Mouse (Mus musculus): ENCODE results near the gene Il21r. TPM values are rescaled to one million over a fixed set of nuclear protein-coding genes. Genes with fewer than 3 reads are reported as not detected.
A peak's percentile ranks its signal among the peaks of the same experiment; 100 is the strongest.

The Il21r gene
- polyA plus RNA-seq (2014; fragmentation: Nextera tagmentation; extraction: Ambion mirVana), result 0.13 TPM in 1 of 2 replicates, not detected in the other

- no peak for ATAC-seq (ENCODE audit: low FRiP score, low TSS enrichment)
- H3K4me2 ChIP-seq (ENCODE audit: low read length), result no peak within 1 kb of the TSS
- no peaks in the 10 kb centered on the region for H3K4me1 ChIP-seq (ENCODE audit: control insufficient read depth, insufficient read depth, low read length)
- no peak within 1 kb of the TSS for H3K9ac ChIP-seq (replicated peaks; ENCODE audit: low read length)
- no peaks in the 10 kb centered on the region for H3K27me3 ChIP-seq (ENCODE audit: control insufficient read depth, insufficient read depth, low read length)
- H3K27ac ChIP-seq (replicated peaks; ENCODE audit: low read depth, low read length), result no peak within 1 kb of the TSS
- no peaks in the 10 kb centered on the region for H3K36me3 ChIP-seq (ENCODE audit: control insufficient read depth, insufficient read depth, low read length)
- no peak for DNase-seq
- no peak within 1 kb of the TSS for H3K4me3 ChIP-seq (replicated peaks; ENCODE audit: low read depth, low read length)
- WGBS, result 74% methylated on average over 11 of the region's 11 CpGs
- H3K9me3 ChIP-seq (ENCODE audit: control insufficient read depth, low read length), result no peaks in the 10 kb centered on the region
Measured at GRCm38 (mm10) chr7:125603185-125603631, at the start of gene Il21r. Gene Il21r, plus strand, starts transcription at chr7:125603429.

GRCm38 (mm10) chr7:125553653-125554428, 49.4 kb upstream of the Il21r start:
- ATAC-seq (ENCODE audit: low FRiP score, low TSS enrichment), result no peak
- Histone ChIP-seq H3K9me3 (ENCODE audit: control insufficient read depth, low read length) (no peaks in the 10 kb centered on the region), H3K4me1 (ENCODE audit: control insufficient read depth, insufficient read depth, low read length) (no peaks in the 10 kb centered on the region), H3K4me3 (replicated peaks; ENCODE audit: low read depth, low read length) (no peak overlapping the region), H3K36me3 (ENCODE audit: control insufficient read depth, insufficient read depth, low read length) (no peaks in the 10 kb centered on the region), H3K4me2 (ENCODE audit: low read length) (no peak overlapping the region), H3K9ac (replicated peaks; ENCODE audit: low read length) (no peak overlapping the region), H3K27ac (replicated peaks; ENCODE audit: low read depth, low read length) (no peak overlapping the region), H3K27me3 (ENCODE audit: control insufficient read depth, insufficient read depth, low read length) (peaks cover 5% of the 10 kb centered on the region; the same call in 1 of the 2 replicates)
- no peak for DNase-seq
- WGBS, result 84% methylated on average over 13 of the region's 13 CpGs

- H3K27ac ChIP-seq (replicated peaks; ENCODE audit: low read depth, low read length), result no peak overlapping the region
- H3K9ac ChIP-seq (replicated peaks; ENCODE audit: low read length), result no peak overlapping the region
- H3K4me2 ChIP-seq (ENCODE audit: low read length), result no peak overlapping the region
- H3K36me3 ChIP-seq (ENCODE audit: control insufficient read depth, insufficient read depth, low read length), result no peaks in the 10 kb centered on the region
- no peak for ATAC-seq (ENCODE audit: low FRiP score, low TSS enrichment)
- H3K27me3 ChIP-seq (ENCODE audit: control insufficient read depth, insufficient read depth, low read length), result peaks cover 5% of the 10 kb centered on the region; the same call in 1 of the 2 replicates
- H3K4me3 ChIP-seq (replicated peaks; ENCODE audit: low read depth, low read length), result no peak overlapping the region
- H3K9me3 ChIP-seq (ENCODE audit: control insufficient read depth, low read length), result no peaks in the 10 kb centered on the region
- 90% methylated on average over 9 of the region's 9 CpGs for WGBS
- no peak for DNase-seq
- H3K4me1 ChIP-seq (ENCODE audit: control insufficient read depth, insufficient read depth, low read length), result no peaks in the 10 kb centered on the region
Measured at GRCm38 (mm10) chr7:125554456-125555114, 48.6 kb upstream of the Il21r start.

- Histone ChIP-seq H3K4me3 (replicated peaks; ENCODE audit: low read depth, low read length) (no peak overlapping the region), H3K36me3 (ENCODE audit: control insufficient read depth, insufficient read depth, low read length) (no peaks in the 10 kb centered on the region), H3K27me3 (ENCODE audit: control insufficient read depth, insufficient read depth, low read length) (peaks cover 5% of the 10 kb centered on the region; the same call in 1 of the 2 replicates), H3K9ac (replicated peaks; ENCODE audit: low read length) (no peak overlapping the region), H3K4me1 (ENCODE audit: control insufficient read depth, insufficient read depth, low read length) (no peaks in the 10 kb centered on the region), H3K27ac (replicated peaks; ENCODE audit: low read depth, low read length) (no peak overlapping the region), H3K9me3 (ENCODE audit: control insufficient read depth, low read length) (no peaks in the 10 kb centered on the region), H3K4me2 (ENCODE audit: low read length) (no peak overlapping the region)
- WGBS, result 86% methylated on average over 7 of the region's 7 CpGs
- no peak for ATAC-seq (ENCODE audit: low FRiP score, low TSS enrichment)
- DNase-seq, result no peak
Measured at GRCm38 (mm10) chr7:125555351-125555872, 47.8 kb upstream of the Il21r start.

GRCm38 (mm10) chr7:125556096-125556495, 47.1 kb upstream of the Il21r start:
- no peak overlapping the region for H3K4me2 ChIP-seq (ENCODE audit: low read length)
- ATAC-seq (ENCODE audit: low FRiP score, low TSS enrichment) (no peak), DNase-seq (no peak)
- peaks cover 2% of the 10 kb centered on the region; the same call in 1 of the 2 replicates for H3K27me3 ChIP-seq (ENCODE audit: control insufficient read depth, insufficient read depth, low read length)
- no peak overlapping the region for H3K4me3 ChIP-seq (replicated peaks; ENCODE audit: low read depth, low read length)
- H3K9ac ChIP-seq (replicated peaks; ENCODE audit: low read length), result no peak overlapping the region
- H3K27ac ChIP-seq (replicated peaks; ENCODE audit: low read depth, low read length), result no peak overlapping the region
- 83% methylated on average over 4 of the region's 4 CpGs for WGBS
- H3K4me1 ChIP-seq (ENCODE audit: control insufficient read depth, insufficient read depth, low read length), result no peaks in the 10 kb centered on the region
- no peaks in the 10 kb centered on the region for H3K9me3 ChIP-seq (ENCODE audit: control insufficient read depth, low read length)
- no peaks in the 10 kb centered on the region for H3K36me3 ChIP-seq (ENCODE audit: control insufficient read depth, insufficient read depth, low read length)

GRCm38 (mm10) chr7:125556865-125557264, 46.4 kb upstream of the Il21r start:
- DNase-seq, result no peak
- Histone ChIP-seq H3K9ac (replicated peaks; ENCODE audit: low read length) (no peak overlapping the region), H3K4me2 (ENCODE audit: low read length) (no peak overlapping the region), H3K9me3 (ENCODE audit: control insufficient read depth, low read length) (no peaks in the 10 kb centered on the region), H3K27me3 (ENCODE audit: control insufficient read depth, insufficient read depth, low read length) (no peaks in the 10 kb centered on the region; the same call in 1 of the 2 replicates), H3K27ac (replicated peaks; ENCODE audit: low read depth, low read length) (no peak overlapping the region), H3K36me3 (ENCODE audit: control insufficient read depth, insufficient read depth, low read length) (no peaks in the 10 kb centered on the region), H3K4me1 (ENCODE audit: control insufficient read depth, insufficient read depth, low read length) (no peaks in the 10 kb centered on the region), H3K4me3 (replicated peaks; ENCODE audit: low read depth, low read length) (no peak overlapping the region)
- ATAC-seq (ENCODE audit: low FRiP score, low TSS enrichment), result no peak
- 48% methylated on average over 8 of the region's 8 CpGs for WGBS

- no peak overlapping the region for H3K9ac ChIP-seq (replicated peaks; ENCODE audit: low read length)
- no peaks in the 10 kb centered on the region for H3K27me3 ChIP-seq (ENCODE audit: control insufficient read depth, insufficient read depth, low read length)
- no peaks in the 10 kb centered on the region for H3K9me3 ChIP-seq (ENCODE audit: control insufficient read depth, low read length)
- ATAC-seq (ENCODE audit: low FRiP score, low TSS enrichment) (no peak), DNase-seq (peak; percentile 45)
- no peaks in the 10 kb centered on the region for H3K4me1 ChIP-seq (ENCODE audit: control insufficient read depth, insufficient read depth, low read length)
- H3K27ac ChIP-seq (replicated peaks; ENCODE audit: low read depth, low read length), result no peak overlapping the region
- no peak overlapping the region for H3K4me3 ChIP-seq (replicated peaks; ENCODE audit: low read depth, low read length)
- H3K4me2 ChIP-seq (ENCODE audit: low read length), result no peak overlapping the region
- WGBS, result 52% methylated on average over 4 of the region's 4 CpGs
- no peaks in the 10 kb centered on the region for H3K36me3 ChIP-seq (ENCODE audit: control insufficient read depth, insufficient read depth, low read length)
Measured at GRCm38 (mm10) chr7:125558401-125558945, 44.8 kb upstream of the Il21r start.

GRCm38 (mm10) chr7:125558997-125559396, 44.2 kb upstream of the Il21r start:
- Histone ChIP-seq H3K36me3 (ENCODE audit: control insufficient read depth, insufficient read depth, low read length) (no peaks in the 10 kb centered on the region), H3K27ac (replicated peaks; ENCODE audit: low read depth, low read length) (no peak overlapping the region), H3K4me1 (ENCODE audit: control insufficient read depth, insufficient read depth, low read length) (no peaks in the 10 kb centered on the region), H3K9ac (replicated peaks; ENCODE audit: low read length) (no peak overlapping the region), H3K9me3 (ENCODE audit: control insufficient read depth, low read length) (no peaks in the 10 kb centered on the region), H3K27me3 (ENCODE audit: control insufficient read depth, insufficient read depth, low read length) (no peaks in the 10 kb centered on the region), H3K4me2 (ENCODE audit: low read length) (no peak overlapping the region), H3K4me3 (replicated peaks; ENCODE audit: low read depth, low read length) (no peak overlapping the region)
- no peak for DNase-seq
- no peak for ATAC-seq (ENCODE audit: low FRiP score, low TSS enrichment)
- 69% methylated on average over 5 of the region's 5 CpGs for WGBS
